Mouse (Mus musculus): ENCODE measurements around the gene Zfp593.
A peak's percentile ranks its signal among the peaks of the same experiment; 100 is the strongest.

Zfp593 gene

GRCm38 (mm10) chr4:134256407-134257197, 11.2 kb upstream of the Zfp593 start:
- DNase-seq, result no peak

DNA sequence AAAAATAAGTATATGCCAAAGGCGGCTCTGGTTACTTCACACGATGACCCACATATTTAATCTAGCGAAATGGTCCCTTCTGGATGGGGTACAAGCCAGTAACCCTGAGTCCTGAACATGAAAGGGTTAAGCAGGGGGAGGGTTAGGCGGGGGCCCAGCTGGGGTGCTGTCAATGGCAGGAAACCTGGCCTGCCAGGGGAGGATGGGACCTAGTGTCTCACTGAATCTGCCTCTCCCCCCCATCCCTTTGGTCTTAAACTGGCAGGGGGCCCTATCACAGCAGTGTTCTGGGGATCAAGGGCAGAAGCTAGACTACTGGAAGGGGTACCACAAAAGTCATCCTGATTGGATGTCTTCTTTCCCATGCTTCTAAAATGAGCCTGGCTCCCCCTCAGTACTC, 10.5 kb upstream of the Zfp593 start:
- no peak for DNase-seq

DNA sequence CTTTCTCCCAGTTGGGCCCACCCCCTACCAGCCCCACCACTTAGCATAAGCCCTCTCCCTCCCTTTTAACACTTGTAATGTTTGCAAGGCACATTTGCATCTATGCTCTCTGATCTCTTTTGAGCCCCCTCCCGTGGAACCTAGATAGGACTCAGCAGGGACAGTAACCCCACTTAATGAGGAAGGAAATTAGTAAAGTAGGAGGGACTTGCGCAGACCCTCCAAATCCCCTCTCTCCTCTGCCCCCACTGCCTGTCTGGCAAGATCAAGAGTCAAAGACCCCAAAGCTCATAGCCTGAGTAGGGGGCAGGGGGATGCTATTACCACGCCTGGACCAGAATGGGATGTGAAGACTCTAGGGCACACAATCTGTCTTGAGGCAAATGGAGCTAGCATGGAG, 9.4 kb upstream of the Zfp593 start:
- no peak for DNase-seq

- DNase-seq, result no peak
Observed at GRCm38 (mm10) chr4:134253722-134254324, 8.4 kb upstream of the Zfp593 start, which contains the start of gene Grrp1. Gene Grrp1 (minus strand): TSS chr4:134254106.

DNA sequence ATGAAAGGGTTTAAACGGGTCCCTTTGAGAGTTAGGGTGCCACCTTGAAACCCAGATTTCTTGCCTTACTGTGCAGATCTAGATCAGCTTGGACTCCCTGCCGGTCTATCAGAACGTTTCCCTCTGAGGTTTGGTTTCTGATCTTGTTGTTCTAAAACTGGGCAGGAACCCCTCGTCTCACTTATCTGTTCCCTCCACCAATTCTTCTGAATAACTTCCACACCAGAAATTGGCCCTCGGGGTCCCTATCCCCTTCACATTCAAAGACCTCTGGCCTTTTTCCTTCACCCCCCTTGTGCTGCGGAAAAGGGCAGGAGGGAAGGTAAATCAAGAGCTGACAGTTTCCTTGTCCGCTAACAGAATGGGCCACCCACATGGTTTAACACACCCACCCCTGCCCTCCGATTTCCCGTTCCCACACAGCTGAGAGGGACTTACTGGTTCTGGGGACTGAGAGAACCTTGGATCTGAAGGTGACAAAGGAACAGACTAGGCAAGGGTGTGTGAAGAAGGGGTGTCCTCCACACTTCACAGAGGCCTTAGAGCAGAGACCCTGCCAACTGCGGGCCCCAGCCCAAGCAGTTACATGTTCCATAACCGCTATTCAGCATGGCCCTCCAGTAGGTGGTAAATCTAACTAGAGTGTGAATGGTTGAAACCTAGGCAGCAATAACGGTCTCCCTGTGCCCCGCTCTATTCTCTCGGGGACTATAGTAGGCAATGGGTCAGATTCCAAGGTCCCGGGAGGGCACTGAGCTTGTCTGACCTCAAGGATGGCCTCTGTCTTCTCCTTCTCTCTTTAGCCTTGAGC, 7.7 kb upstream of the Zfp593 start:
- no peak for DNase-seq

GRCm38 (mm10) chr4:134252131-134252910, 6.9 kb upstream of the Zfp593 start:
- DNase-seq, result no peak

- peak in 1 of 2 experiments; percentile 37 for DNase-seq
Observed at GRCm38 (mm10) chr4:134251241-134252130, 6.1 kb upstream of the Zfp593 start.

GRCm38 (mm10) chr4:134250930-134251240, 5.5 kb upstream of the Zfp593 start:
- no peak for DNase-seq

GRCm38 (mm10) chr4:134250116-134250929, 4.9 kb upstream of the Zfp593 start:
- DNase-seq, result no peak

GRCm38 (mm10) chr4:134249651-134250050, 4.3 kb upstream of the Zfp593 start:
- DNase-seq, result peak; percentile 74 to 82

GRCm38 (mm10) chr4:134246719-134247258, 1.4 kb upstream of the Zfp593 start, which contains the start of gene Gm30191:
Gene Gm30191 (plus strand): TSS chr4:134246935.
- no peak for DNase-seq

DNA sequence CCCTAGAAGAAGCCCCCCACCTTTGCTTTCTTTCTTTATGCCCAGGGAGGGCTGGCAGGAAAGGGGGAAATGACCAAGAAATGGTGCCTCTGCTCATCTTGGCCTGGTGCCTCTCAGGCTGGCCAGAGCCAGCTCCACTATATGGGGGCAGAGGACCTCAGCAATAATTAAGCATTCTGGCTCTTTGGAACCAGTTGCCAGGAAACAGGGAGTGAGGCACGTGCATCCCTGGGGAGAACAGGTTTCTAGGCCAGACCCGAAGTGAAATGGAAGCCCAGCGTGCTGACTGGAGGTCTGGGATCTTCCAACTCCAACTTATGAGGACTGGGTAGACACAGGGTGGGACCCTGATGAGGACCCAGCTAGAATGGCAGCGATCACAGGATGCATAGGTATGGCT, 864 bp upstream of the Zfp593 start:
- no peak for DNase-seq

DNA sequence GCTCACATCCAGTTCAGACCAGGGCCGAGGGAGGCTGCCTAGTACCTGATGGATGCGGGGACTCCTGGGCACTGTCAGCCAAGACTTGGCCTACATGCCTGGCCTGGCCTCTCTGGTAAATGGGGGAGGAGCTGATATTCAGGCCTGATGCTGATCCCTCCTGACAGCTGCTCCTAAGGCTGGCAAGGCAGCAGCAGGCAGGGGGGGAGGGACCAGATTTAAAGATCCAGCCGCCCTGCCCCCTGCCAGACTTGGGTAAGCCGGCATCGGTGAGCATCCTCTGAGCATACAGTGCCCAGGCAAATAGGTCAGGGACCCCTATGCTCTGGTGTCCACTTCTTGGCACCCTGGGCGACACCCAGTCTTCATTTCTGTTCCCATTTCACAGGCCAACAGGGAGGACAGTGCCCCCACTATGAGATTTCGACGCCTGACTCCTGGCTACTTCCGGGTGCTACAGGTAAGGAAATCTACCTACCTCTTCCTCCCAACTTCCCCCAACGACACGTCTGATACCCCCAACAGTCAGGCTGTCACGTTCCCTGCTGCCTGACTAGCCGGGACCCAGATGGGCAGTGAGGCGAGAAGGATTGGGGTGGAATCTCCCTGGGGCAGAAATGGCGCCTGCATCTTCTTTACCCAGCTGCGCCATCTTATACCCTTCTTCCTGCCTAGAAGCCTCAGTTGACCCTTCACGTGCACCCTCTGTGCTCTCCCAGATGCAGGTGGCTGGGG, 1.7 kb downstream of the Zfp593 start, which contains the start of gene E130218I03Rik:
E130218I03Rik (plus strand) TSS at position 147 of the 735 bp plus-strand sequence.
- no peak for DNase-seq

DNA sequence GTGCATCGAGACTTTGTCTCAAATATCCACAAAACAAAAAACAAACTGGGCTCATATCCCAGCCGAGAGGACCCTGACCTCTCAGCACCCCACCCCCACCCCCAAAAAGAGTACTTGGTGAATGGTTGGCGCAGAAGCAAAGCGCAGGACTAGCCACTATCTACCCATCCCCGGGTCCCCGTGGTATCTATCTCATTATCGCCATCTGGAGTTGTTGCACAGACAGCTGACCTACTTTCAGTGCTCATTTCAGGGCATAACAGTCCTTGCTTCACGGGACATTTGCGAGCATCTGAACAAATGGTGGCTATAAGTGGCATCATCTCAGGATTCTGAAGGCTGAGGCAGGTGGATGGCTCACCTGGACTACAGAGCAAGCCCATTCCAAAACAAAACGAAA, 6.7 kb downstream of the Zfp593 start:
- no peak for DNase-seq

DNA sequence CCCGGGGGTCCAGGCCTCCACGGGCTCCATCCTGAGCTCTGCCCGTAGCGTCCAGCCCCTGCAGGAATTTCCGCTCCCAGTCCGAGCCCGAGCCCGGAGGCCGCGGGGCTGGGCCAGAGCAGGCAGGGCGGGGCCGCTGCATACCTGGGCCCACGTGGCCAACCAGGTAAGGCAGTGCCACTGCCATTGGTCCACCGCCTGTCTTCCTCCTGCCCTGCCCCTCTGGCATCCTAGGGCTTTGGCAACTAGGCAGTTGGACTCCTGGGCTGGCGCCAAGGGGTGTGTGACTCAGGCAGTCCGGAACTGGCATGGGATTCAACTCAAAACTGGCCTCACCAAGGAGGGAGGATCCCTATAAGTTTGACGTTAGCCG, 7.1 kb downstream of the Zfp593 start, which contains the start of gene Cnksr1:
Cnksr1 (minus strand) TSS at position 121 of the 373 bp plus-strand sequence.
- no peak for DNase-seq

DNA sequence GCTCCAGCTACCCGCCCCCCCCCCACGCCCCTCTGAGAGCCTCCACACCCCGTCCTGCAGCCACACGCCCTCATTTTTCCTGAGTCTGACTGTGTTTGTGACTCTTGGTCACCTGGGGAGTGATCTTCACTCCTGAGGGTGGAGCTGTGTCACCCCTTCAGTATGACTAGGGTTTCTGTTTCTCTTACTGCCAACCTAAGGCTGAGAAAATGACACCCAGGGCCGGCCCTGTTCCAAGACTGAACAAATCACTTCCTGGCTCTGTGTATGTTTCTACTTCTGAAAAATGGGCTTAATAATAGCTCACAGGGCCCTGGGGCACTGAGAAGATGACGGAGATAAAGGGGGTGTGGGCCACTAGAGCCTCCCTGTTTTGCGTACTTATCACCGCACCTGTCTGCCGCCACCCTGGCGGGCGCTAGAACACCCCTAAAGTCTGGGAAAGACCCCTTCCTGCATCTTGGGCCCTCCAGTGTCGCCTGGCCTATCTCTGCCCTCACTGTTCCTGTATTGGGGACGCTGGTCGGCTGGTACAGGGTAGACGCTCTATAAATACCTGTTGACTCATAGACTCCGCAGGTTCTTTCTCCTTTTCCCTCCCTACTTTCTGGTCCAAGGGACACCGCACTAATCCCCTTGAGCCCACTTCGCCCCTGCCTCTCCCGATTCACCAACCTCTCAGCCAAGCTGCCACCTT, 7.7 kb downstream of the Zfp593 start:
- DNase-seq, result no peak

DNA sequence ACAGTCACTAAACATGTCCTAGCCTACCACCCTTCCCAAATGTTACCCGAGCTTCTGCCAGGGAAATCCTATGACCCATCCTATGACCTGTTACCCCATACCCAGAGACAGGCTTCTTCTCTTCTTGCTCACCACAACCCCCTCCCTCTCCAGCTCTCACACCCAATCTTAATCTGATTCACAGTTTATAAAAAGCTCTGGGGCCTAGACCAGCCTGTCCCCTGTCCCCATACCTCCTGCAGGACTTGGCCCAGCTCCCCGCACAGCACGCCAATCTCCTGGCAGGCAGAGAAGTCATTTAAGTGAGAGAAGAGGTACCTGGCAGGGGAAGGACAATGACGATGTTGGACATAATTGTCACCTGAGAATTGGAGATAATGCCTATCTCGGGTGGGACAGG, 10.5 kb downstream of the Zfp593 start:
- DNase-seq, result no peak

GRCm38 (mm10) chr4:134230431-134230830, 15.0 kb downstream of the Zfp593 start:
- DNase-seq, result no peak

GRCm38 (mm10) chr4:134227194-134227593, 18.2 kb downstream of the Zfp593 start, which contains the start of gene Catsper4:
Gene Catsper4 (minus strand): TSS chr4:134227383.
- no peak for DNase-seq
